Mouse (Mus musculus) kidney, adult 2 months (tissue): ENCODE measurements around the gene Tsc1. TPM values are rescaled to one million over a fixed set of nuclear protein-coding genes. Genes with fewer than 3 reads are reported as not detected.

Source experiments
- DNase-seq: peaks from one replicate; pipeline ENCODE4 v3.0.0; 2021
- H3K27ac ChIP-seq: fragments of 200-500 bp; 2 replicates; pipeline ENCODE4 v1.5.1; 2012; ENCODE audit warnings: low read depth, low read length, control low read depth, inconsistent platforms; ENCODE audit not compliant: insufficient read depth
- H3K27me3 ChIP-seq: fragments of 200-500 bp; replicated peaks from 2 replicates; pipeline ENCODE4 v1.6.1; 2012; ENCODE audit warnings: mild to moderate bottlenecking, moderate library complexity, low read length, inconsistent platforms; ENCODE audit not compliant: control insufficient read depth, insufficient read depth
- H3K36me3 ChIP-seq: fragments of 200-500 bp; 2 replicates; pipeline ENCODE4 v1.6.1; 2012; ENCODE audit warnings: mild to moderate bottlenecking, moderate library complexity, low read length, inconsistent platforms; ENCODE audit not compliant: control insufficient read depth, insufficient read depth
- H3K4me1 ChIP-seq: fragments of 200-500 bp; 2 replicates; pipeline ENCODE4 v1.6.1; 2011; ENCODE audit warnings: low read length; ENCODE audit not compliant: control insufficient read depth, insufficient read depth
- H3K4me3 ChIP-seq: fragments of 200-500 bp; 2 replicates; pipeline ENCODE4 v1.5.1; 2011; ENCODE audit warnings: mild to moderate bottlenecking, low read depth, low read length, control low read depth; ENCODE audit not compliant: insufficient read depth
- CTCF ChIP-seq: fragments of 200-500 bp; conservative IDR thresholded peaks from 2 replicates; pipeline ENCODE4 v1.5.1; 2011; ENCODE audit warnings: low read depth, mild to moderate bottlenecking, control low read depth, low read length, moderate library complexity, mixed read lengths; ENCODE audit not compliant: insufficient read depth, insufficient read length
- POLR2A ChIP-seq: fragments of 200-500 bp; IDR thresholded peaks from one replicate; pipeline ENCODE4 v1.6.1; 2011; ENCODE audit warnings: low read depth, low read length, control low read depth
- WGBS: fragments of 180-500 bp; shearing (Covaris S2); methylation state at CpG from one replicate; pipeline ENCODE4 v1.1.7; 2018; 5-methylcytosine and 5-hydroxymethylcytosine counted together
- polyA plus RNA-seq: library from polyadenylated mRNA; depleted of rRNA; stranded (reverse); fragments of >200 nt; gene quantifications from 2 replicates; pipeline ENCODE4 v1.2.3, GENCODE M21; 2012

The Tsc1 gene
- polyA plus RNA-seq, 1 experiment: 17.5 TPM

GRCm38 (mm10) chr2:28616874-28617273, 24.2 kb upstream of the Tsc1 start:
- H3K4me3 ChIP-seq: no peak overlapping the region
- peaks cover 11% of the 10 kb centered on the region; the same call in 1 of the 2 replicates for H3K4me1 ChIP-seq
- no peak for DNase-seq
- H3K27me3 ChIP-seq: no peaks in the 10 kb centered on the region
- WGBS: 88% methylated on average over 9 of the region's 9 CpGs
- H3K36me3 ChIP-seq: no peaks in the 10 kb centered on the region
- no peak overlapping the region for H3K27ac ChIP-seq
- TF ChIP-seq POLR2A (no peak), CTCF (no peak)

- H3K4me1 ChIP-seq: peaks cover 11% of the 10 kb centered on the region; the same call in 1 of the 2 replicates
- TF ChIP-seq CTCF (no peak), POLR2A (no peak)
- 75% methylated on average over 8 of the region's 8 CpGs for WGBS
- H3K27ac ChIP-seq: no peak overlapping the region
- no peaks in the 10 kb centered on the region for H3K36me3 ChIP-seq
- H3K4me3 ChIP-seq: no peak overlapping the region
- no peak for DNase-seq
- H3K27me3 ChIP-seq: no peaks in the 10 kb centered on the region
These were observed 23.2 kb upstream of the Tsc1 start for GRCm38 (mm10) chr2:28617498-28618486.

GRCm38 (mm10) chr2:28618777-28619336, 22.2 kb upstream of the Tsc1 start:
- no peaks in the 10 kb centered on the region for H3K27me3 ChIP-seq

GRCm38 (mm10) chr2:28619369-28619768, 21.7 kb upstream of the Tsc1 start:
- no peaks in the 10 kb centered on the region for H3K36me3 ChIP-seq
- 75% methylated on average over 6 of the region's 6 CpGs for WGBS
- no peaks in the 10 kb centered on the region for H3K27me3 ChIP-seq
- peaks cover 11% of the 10 kb centered on the region; the same call in 1 of the 2 replicates for H3K4me1 ChIP-seq
- H3K27ac ChIP-seq: no peak overlapping the region
- TF ChIP-seq CTCF: no peak
- TF ChIP-seq POLR2A: no peak
- no peak overlapping the region for H3K4me3 ChIP-seq
- DNase-seq: no peak

More at GRCm38 (mm10) chr2:28618777-28619336, 22.2 kb upstream of the Tsc1 start:
- Histone ChIP-seq H3K4me1 (peaks cover 11% of the 10 kb centered on the region; the same call in 1 of the 2 replicates), H3K4me3 (no peak overlapping the region), H3K27ac (no peak overlapping the region), H3K36me3 (no peaks in the 10 kb centered on the region)
- DNase-seq: no peak
- TF ChIP-seq POLR2A (no peak), CTCF (no peak)
- 70% methylated on average over 6 of the region's 6 CpGs for WGBS

GRCm38 (mm10) chr2:28620522-28620921, 20.5 kb upstream of the Tsc1 start:
- TF ChIP-seq POLR2A (no peak), CTCF (no peak)
- Histone ChIP-seq H3K4me3 (no peak overlapping the region), H3K4me1 (peaks cover 11% of the 10 kb centered on the region; the same call in 1 of the 2 replicates), H3K27ac (no peak overlapping the region), H3K27me3 (no peaks in the 10 kb centered on the region), H3K36me3 (no peaks in the 10 kb centered on the region)
- WGBS: 68% methylated on average over 10 of the region's 10 CpGs
- no peak for DNase-seq

GRCm38 (mm10) chr2:28621111-28621510, 19.9 kb upstream of the Tsc1 start:
- no peak for TF ChIP-seq CTCF
- DNase-seq: no peak
- Histone ChIP-seq H3K27me3 (no peaks in the 10 kb centered on the region), H3K4me3 (no peak overlapping the region), H3K4me1 (peaks cover 11% of the 10 kb centered on the region; the same call in 1 of the 2 replicates), H3K27ac (no peak overlapping the region), H3K36me3 (no peaks in the 10 kb centered on the region)
- 24% methylated on average over 2 of the region's 2 CpGs for WGBS

GRCm38 (mm10) chr2:28621664-28622171, 19.3 kb upstream of the Tsc1 start, which contains the start of gene Gfi1b:
Gfi1b (minus strand) TSS chr2:28621982.
- no peaks in the 10 kb centered on the region for H3K27me3 ChIP-seq
- no peak for TF ChIP-seq POLR2A
- no peak for TF ChIP-seq CTCF
- DNase-seq: no peak
- WGBS: 10% methylated on average over 16 of the region's 16 CpGs
- H3K4me3 ChIP-seq: no peak within 1 kb of the TSS
- peaks cover 11% of the 10 kb centered on the region; the same call in 1 of the 2 replicates for H3K4me1 ChIP-seq
- H3K36me3 ChIP-seq: no peaks in the 10 kb centered on the region
- H3K27ac ChIP-seq: no peak within 1 kb of the TSS
